17 mouse cellular contexts compared by ENCODE assay signal in genomic region chr14:29172207-29172606, GRCm38 (mm10).
A peak's percentile ranks its signal among the peaks of the same experiment; 100 is the strongest.
DNase-seq lines count a peak whose midpoint lies in the region; ATAC-seq lines count a peak whose summit lies in the region.
"Had no signal": no experiment of that assay in that cellular context is flagged by ENCODE, and none has a peak within 500 bp of the region (broad histone marks: within the 10 kb centered on the region; RNA-seq: fewer than 3 reads in every experiment).

No protein-coding gene starts in this region.

- no peaks in the 10 kb centered on the region for H3K4me1 ChIP-seq in heart, embryonic 10.5 days
- no peaks in the 10 kb centered on the region for H3K4me1 ChIP-seq in heart, embryonic 11.5 days (ENCODE audit: control insufficient read depth, insufficient read depth, low read length)
- no peaks in the 10 kb centered on the region for H3K4me1 ChIP-seq in embryonic facial prominence, embryonic 14.5 days (ENCODE audit: control insufficient read depth, insufficient read depth, low read length)
- H3K4me1 ChIP-seq: forebrain, embryonic 13.5 days; forebrain, embryonic 15.5 days had no signal

- H3K27me3 ChIP-seq in heart, embryonic 10.5 days (ENCODE audit: insufficient read depth, poor library complexity, severe bottlenecking): no peaks in the 10 kb centered on the region
- no peaks in the 10 kb centered on the region for H3K27me3 ChIP-seq in heart, embryonic 11.5 days (ENCODE audit: control insufficient read depth, insufficient read depth, low read length)
- H3K27me3 ChIP-seq in embryonic facial prominence, embryonic 14.5 days (replicated peaks; ENCODE audit: control insufficient read depth, insufficient read depth, low read length): no peaks in the 10 kb centered on the region
- H3K27me3 ChIP-seq: forebrain, embryonic 13.5 days; forebrain, embryonic 15.5 days had no signal

- no peak for ATAC-seq in heart, embryonic 11.5 days (replicated peaks; ENCODE audit: insufficient number of reproducible peaks, low FRiP score, low TSS enrichment)
- ATAC-seq in embryonic facial prominence, embryonic 14.5 days (ENCODE audit: low read depth): no peak
- ATAC-seq: activated CD4-positive, CD25-positive, alpha-beta regulatory T cell, adult 4 months; forebrain, embryonic 13.5 days; forebrain, embryonic 15.5 days; forebrain, postnatal 0 days had no signal

- no peaks in the 10 kb centered on the region for H3K36me3 ChIP-seq in heart, embryonic 10.5 days
- no peaks in the 10 kb centered on the region for H3K36me3 ChIP-seq in heart, embryonic 11.5 days (ENCODE audit: control insufficient read depth, insufficient read depth, low read length)
- no peaks in the 10 kb centered on the region for H3K36me3 ChIP-seq in embryonic facial prominence, embryonic 14.5 days (ENCODE audit: control insufficient read depth, insufficient read depth, low read length)
- H3K36me3 ChIP-seq: forebrain, embryonic 15.5 days had no signal

- no peak overlapping the region for H3K9ac ChIP-seq in heart, embryonic 11.5 days (ENCODE audit: low read depth, low read length)
- no peak overlapping the region for H3K9ac ChIP-seq in embryonic facial prominence, embryonic 14.5 days (ENCODE audit: low read depth, low read length)
- H3K9ac ChIP-seq: forebrain, embryonic 13.5 days; forebrain, embryonic 15.5 days; forebrain, postnatal 0 days had no signal

- peak; percentile 66 for DNase-seq in heart, embryonic 10.5 days (ENCODE audit: low spot score)
- peak; percentile 51 for DNase-seq in embryonic facial prominence, embryonic 14.5 days (ENCODE audit: low spot score)
- DNase-seq in frontal cortex, adult 2 months (ENCODE audit: extremely low spot score in 1 of 2, low spot score in 1 of 2): no peak
- DNase-seq in spleen, adult 12 weeks (ENCODE audit: low spot score): no peak
- DNase-seq: adrenal gland, adult 8-10 months; adrenal gland, postnatal 14 days; adrenal gland, postnatal 36 days; cerebellum, adult 11-12 months; cerebellum, adult 2 months; cerebellum, adult 9-10 months; cerebellum, postnatal 10 days; cerebellum, postnatal 25 days; forebrain, postnatal 0 days had no signal

- 83% methylated on average over 2 of the region's 2 CpGs for WGBS in heart, embryonic 10.5 days
- WGBS in heart, embryonic 11.5 days (ENCODE audit: insufficient replicate concordance): 77% methylated on average over 2 of the region's 2 CpGs
- 74% methylated on average over 2 of the region's 2 CpGs for WGBS in embryonic facial prominence, embryonic 14.5 days

- no peak overlapping the region; the same call in 1 of the 2 replicates for H3K27ac ChIP-seq in heart, embryonic 10.5 days
- no peak overlapping the region for H3K27ac ChIP-seq in heart, embryonic 11.5 days (ENCODE audit: low read depth, low read length)
- no peak overlapping the region for H3K27ac ChIP-seq in embryonic facial prominence, embryonic 14.5 days (replicated peaks; ENCODE audit: low read depth, low read length)
- H3K27ac ChIP-seq: forebrain, embryonic 13.5 days; forebrain, embryonic 15.5 days had no signal

- no peak overlapping the region for H3K4me3 ChIP-seq in heart, embryonic 10.5 days
- H3K4me3 ChIP-seq in heart, embryonic 11.5 days (ENCODE audit: low read depth, low read length): no peak overlapping the region
- H3K4me3 ChIP-seq in embryonic facial prominence, embryonic 14.5 days (ENCODE audit: low read depth, low read length): no peak overlapping the region
- H3K4me3 ChIP-seq: forebrain, embryonic 13.5 days; forebrain, embryonic 15.5 days had no signal

- H3K9me3 ChIP-seq in heart, embryonic 10.5 days: no peaks in the 10 kb centered on the region
- no peaks in the 10 kb centered on the region for H3K9me3 ChIP-seq in heart, embryonic 11.5 days (replicated peaks; ENCODE audit: control insufficient read depth, low read length)
- H3K9me3 ChIP-seq in embryonic facial prominence, embryonic 14.5 days (ENCODE audit: control insufficient read depth, low read length): no peaks in the 10 kb centered on the region
- H3K9me3 ChIP-seq: forebrain, embryonic 13.5 days; forebrain, embryonic 15.5 days had no signal

- no peak overlapping the region for H3K4me2 ChIP-seq in heart, embryonic 11.5 days
- H3K4me2 ChIP-seq in embryonic facial prominence, embryonic 14.5 days (ENCODE audit: low read depth, low read length): no peak overlapping the region
- H3K4me2 ChIP-seq: forebrain, embryonic 13.5 days; forebrain, embryonic 15.5 days had no signal

Comparison
In these comparisons a context has a peak if more than half of its experiments do, and no peak if none do; other contexts are left out.
1. DNase-seq: peak in heart, embryonic 10.5 days (single experiment) and embryonic facial prominence, embryonic 14.5 days (single experiment); none in frontal cortex, adult 2 months (0 of 2) and spleen, adult 12 weeks (single experiment).